Mouse (Mus musculus) heart, embryonic 12.5 days (tissue): ENCODE data around the gene S100a2. TPM values are rescaled to one million over a fixed set of nuclear protein-coding genes. Genes with fewer than 3 reads are reported as not detected.

Experiments used
- ATAC-seq: fragments of 200-750 bp; cut with Nextera tagmentation; 2 replicates; pipeline ENCODE4 v1.8.0; 2017; ENCODE audit warnings: moderate TSS enrichment, moderate library complexity; ENCODE audit not compliant: insufficient number of reproducible peaks, low FRiP score
- H3K27ac ChIP-seq: fragments of 300-500 bp; sonication (generic); 2 replicates; pipeline ENCODE4 v1.5.1; 2016; ENCODE audit warnings: mild to moderate bottlenecking, moderate library complexity; ENCODE audit not compliant: poor library complexity, severe bottlenecking
- H3K27me3 ChIP-seq: fragments of 300-500 bp; sonication (generic); replicated peaks from 2 replicates; pipeline ENCODE4 v1.6.1; 2016; ENCODE audit warnings: mild to moderate bottlenecking, moderate library complexity
- H3K36me3 ChIP-seq: fragments of 300-500 bp; sonication (generic); 2 replicates; pipeline ENCODE4 v1.6.1; 2016; ENCODE audit warnings: mild to moderate bottlenecking, moderate library complexity
- H3K4me1 ChIP-seq: fragments of 300-500 bp; sonication (generic); replicated peaks from 2 replicates; pipeline ENCODE4 v1.6.1; 2016; ENCODE audit warnings: mild to moderate bottlenecking
- H3K4me2 ChIP-seq: fragments of 300-500 bp; sonication (generic); 2 replicates; pipeline ENCODE4 v1.6.1; 2016; ENCODE audit warnings: mild to moderate bottlenecking, moderate library complexity
- H3K4me3 ChIP-seq: fragments of 300-500 bp; sonication (generic); 2 replicates; pipeline ENCODE4 v1.5.1; 2016; ENCODE audit warnings: mild to moderate bottlenecking
- H3K9ac ChIP-seq: fragments of 300-500 bp; sonication (generic); 2 replicates; pipeline ENCODE4 v1.6.1; 2016; ENCODE audit warnings: mild to moderate bottlenecking, moderate library complexity
- H3K9me3 ChIP-seq: fragments of 300-500 bp; sonication (generic); replicated peaks from 2 replicates; pipeline ENCODE4 v1.6.1; 2016; ENCODE audit warnings: mild to moderate bottlenecking, moderate library complexity
- WGBS: fragments of 180-500 bp; shearing (Covaris S2); methylation state at CpG from one replicate; pipeline ENCODE4 v1.1.7; 2016; 5-methylcytosine and 5-hydroxymethylcytosine counted together
- polyA plus RNA-seq: library from polyadenylated mRNA; unstranded; fragments of >200 nt; fragmentation: Nextera tagmentation; extraction: Ambion mirVana; gene quantifications from 2 replicates; pipeline ENCODE4 v1.2.1, GENCODE M21; 2016

The S100a2 gene
- polyA plus RNA-seq, 1 experiment from 2014 or later, result not detected

DNA sequence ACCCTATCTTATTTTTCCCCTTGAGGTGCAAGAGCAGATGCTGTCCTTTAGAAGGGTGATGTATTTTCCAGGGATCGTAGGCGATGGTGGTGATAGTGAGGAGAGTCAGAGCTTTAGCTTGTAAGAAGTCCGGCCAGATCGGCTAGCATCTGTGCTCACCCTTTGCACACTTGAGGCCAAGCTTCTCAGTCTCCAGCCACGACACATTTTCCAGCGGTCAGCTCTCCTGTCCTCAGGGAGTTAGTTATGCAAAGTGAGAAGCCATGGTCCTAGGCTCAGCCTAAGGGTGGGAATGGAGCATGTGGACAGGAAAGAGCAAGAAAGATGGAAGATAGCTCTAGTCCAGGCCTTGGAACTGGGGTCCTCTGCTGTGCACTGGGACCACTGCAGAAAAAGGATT is 6.8 kb downstream of the S100a2 start:
- H3K9me3 ChIP-seq, result peaks cover 8% of the 10 kb centered on the region; the same call in 1 of the 2 replicates
- H3K9ac ChIP-seq, result no peak overlapping the region
- H3K36me3 ChIP-seq, result no peaks in the 10 kb centered on the region
- H3K27ac ChIP-seq, result no peak overlapping the region
- H3K27me3 ChIP-seq, result no peaks in the 10 kb centered on the region
- H3K4me2 ChIP-seq, result no peak overlapping the region
- WGBS, result 89% methylated on average over 6 of the region's 6 CpGs
- peaks cover 9% of the 10 kb centered on the region; the same call in 1 of the 2 replicates for H3K4me1 ChIP-seq
- no peak overlapping the region for H3K4me3 ChIP-seq
- no peak for ATAC-seq

DNA sequence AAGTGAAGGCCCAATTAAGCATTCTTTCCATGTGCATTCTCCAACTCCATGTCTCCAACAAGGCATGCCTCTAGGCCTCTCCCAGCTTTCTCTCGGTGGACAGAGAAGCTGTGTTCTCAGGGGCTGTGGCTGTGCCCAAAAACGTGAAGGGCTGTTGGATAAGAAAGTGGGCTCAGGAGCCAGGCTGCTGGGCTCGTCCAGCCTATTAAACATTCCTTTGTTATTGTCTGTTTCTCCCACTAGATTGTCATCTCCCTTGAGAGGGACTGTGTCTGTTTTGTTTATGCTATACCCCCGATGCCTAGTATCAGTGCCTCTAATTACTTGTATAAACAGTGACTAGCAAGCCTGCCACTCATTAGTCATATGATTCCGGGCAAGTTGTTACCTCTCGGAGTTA is 7.7 kb downstream of the S100a2 start:
- Histone ChIP-seq H3K4me2 (no peak overlapping the region), H3K9me3 (peaks cover 8% of the 10 kb centered on the region; the same call in 1 of the 2 replicates), H3K4me3 (no peak overlapping the region), H3K27ac (no peak overlapping the region), H3K27me3 (no peaks in the 10 kb centered on the region), H3K36me3 (no peaks in the 10 kb centered on the region), H3K4me1 (peaks cover 10% of the 10 kb centered on the region; the same call in 1 of the 2 replicates), H3K9ac (no peak overlapping the region)
- no peak for ATAC-seq
- 36% methylated on average over 6 of the region's 6 CpGs for WGBS

DNA sequence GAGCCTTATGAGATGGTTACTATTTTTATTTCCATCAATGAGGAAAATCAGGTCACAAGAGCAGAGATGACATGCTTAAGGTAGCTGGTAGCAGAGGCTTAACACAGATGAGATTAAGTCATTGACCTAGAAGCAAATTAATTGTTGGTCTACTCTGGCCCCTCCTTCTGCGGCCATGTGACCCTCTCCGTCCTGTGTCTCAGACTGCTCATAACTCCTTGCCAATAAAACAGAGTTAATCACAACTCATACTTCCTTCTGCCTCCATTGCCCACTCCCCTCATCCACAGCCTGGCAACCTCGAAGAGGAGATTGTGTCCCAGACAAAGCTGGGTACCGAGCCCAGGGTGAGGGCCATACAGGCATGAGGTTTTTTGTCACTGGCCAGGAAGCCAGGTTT is 8.2 kb downstream of the S100a2 start:
- H3K36me3 ChIP-seq, result no peaks in the 10 kb centered on the region
- no peak overlapping the region for H3K4me2 ChIP-seq
- peaks cover 12% of the 10 kb centered on the region; the same call in 1 of the 2 replicates for H3K4me1 ChIP-seq
- H3K4me3 ChIP-seq, result no peak overlapping the region
- no peaks in the 10 kb centered on the region for H3K27me3 ChIP-seq
- H3K27ac ChIP-seq, result no peak overlapping the region
- no peak for ATAC-seq
- peaks cover 5% of the 10 kb centered on the region; the same call in 1 of the 2 replicates for H3K9me3 ChIP-seq
- no peak overlapping the region for H3K9ac ChIP-seq
- 77% methylated on average over 4 of the region's 4 CpGs for WGBS

DNA sequence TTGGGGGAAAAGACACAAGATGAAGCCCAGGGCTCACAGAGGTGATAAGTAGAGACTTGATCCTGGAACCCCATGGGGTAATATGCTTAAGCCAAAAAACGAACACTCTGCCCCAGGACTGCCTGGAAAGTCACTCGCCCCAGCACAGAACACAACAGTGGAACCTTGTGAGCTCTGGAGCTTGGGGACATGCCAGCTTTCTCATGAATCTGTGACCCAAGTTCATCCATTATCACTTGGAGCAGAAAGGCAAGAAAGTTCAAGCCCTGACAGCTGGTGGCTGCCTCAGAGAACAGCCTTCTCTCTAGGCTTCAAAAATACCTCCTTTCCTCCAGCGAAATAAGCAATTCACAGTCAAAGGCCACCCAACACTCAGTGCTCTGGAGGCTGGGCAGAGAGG is 9.4 kb downstream of the S100a2 start:
- H3K9ac ChIP-seq, result no peak overlapping the region
- no peak overlapping the region for H3K27ac ChIP-seq
- WGBS, result 67% methylated on average over 3 of the region's 3 CpGs
- H3K4me2 ChIP-seq, result no peak overlapping the region
- H3K4me3 ChIP-seq, result no peak overlapping the region
- H3K4me1 ChIP-seq, result peaks cover 22% of the 10 kb centered on the region
- H3K27me3 ChIP-seq, result no peaks in the 10 kb centered on the region
- no peaks in the 10 kb centered on the region; the same call in 1 of the 2 replicates for H3K9me3 ChIP-seq
- ATAC-seq, result no peak
- H3K36me3 ChIP-seq, result no peaks in the 10 kb centered on the region

DNA sequence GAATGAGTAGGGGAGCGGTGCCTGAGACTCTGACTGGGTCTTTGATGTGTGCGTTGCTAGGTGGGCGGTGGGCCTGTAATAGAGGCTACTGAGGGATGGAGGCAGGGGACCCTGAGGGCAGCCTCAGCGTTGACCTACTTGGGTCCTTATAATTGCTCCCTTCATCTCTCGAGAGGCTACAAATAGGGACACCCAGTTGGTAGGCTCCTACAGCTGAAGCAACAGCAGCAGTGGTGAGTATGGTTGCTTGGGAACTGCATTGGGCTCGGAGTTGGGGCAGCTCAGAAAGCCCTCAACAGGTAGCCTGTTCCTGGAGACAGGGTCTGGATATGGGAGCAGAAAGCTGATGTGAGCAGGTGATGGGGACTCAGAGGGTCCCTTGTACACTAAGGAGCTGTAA is 10.0 kb downstream of the S100a2 start:
- no peaks in the 10 kb centered on the region; the same call in 1 of the 2 replicates for H3K9me3 ChIP-seq
- H3K4me3 ChIP-seq, result no peak overlapping the region
- H3K27ac ChIP-seq, result no peak overlapping the region
- H3K9ac ChIP-seq, result no peak overlapping the region
- H3K27me3 ChIP-seq, result no peaks in the 10 kb centered on the region
- H3K4me1 ChIP-seq, result peaks cover 28% of the 10 kb centered on the region
- WGBS, result 76% methylated on average over 6 of the region's 6 CpGs
- no peak for ATAC-seq
- no peaks in the 10 kb centered on the region for H3K36me3 ChIP-seq
- H3K4me2 ChIP-seq, result no peak overlapping the region

DNA sequence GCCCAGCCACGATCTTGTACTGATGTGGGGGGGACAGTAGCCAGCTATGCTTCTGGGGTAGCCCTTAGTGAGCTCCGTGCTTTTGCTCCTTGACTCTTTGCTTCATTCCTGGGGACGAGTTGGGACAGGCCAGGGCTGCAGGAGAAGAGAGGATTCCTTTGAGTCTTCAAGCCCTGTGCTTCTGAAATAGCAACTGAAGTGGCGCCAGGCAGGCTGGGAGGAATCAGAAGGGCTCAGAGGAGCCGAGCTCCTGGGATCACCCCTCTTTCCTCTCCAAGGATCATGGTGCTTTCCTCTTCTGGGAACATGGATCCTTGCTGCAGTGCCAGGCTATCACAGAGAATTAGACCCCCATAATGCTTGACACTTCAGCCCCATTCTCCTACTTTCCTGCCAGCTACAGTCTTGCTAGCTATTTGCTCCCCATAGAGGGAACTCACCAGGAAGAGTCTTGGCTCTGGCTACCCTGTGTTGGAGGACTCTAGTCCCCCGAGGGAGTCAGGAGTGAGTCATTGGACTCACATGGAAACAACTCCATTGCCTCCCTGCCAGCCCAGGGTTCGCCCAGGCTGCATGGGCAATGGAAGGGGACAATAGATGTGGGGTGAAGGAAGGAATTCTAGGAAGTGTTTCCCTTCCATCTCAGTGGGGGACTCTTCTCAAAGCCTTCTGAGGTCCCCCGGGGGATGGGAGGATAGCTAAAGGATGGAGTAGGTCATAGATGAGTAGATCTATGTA is 10.6 kb downstream of the S100a2 start:
- Histone ChIP-seq H3K9me3 (no peaks in the 10 kb centered on the region; the same call in 1 of the 2 replicates), H3K36me3 (no peaks in the 10 kb centered on the region), H3K9ac (no peak overlapping the region), H3K4me2 (no peak overlapping the region), H3K27me3 (no peaks in the 10 kb centered on the region), H3K27ac (no peak overlapping the region), H3K4me3 (no peak overlapping the region), H3K4me1 (peaks cover 30% of the 10 kb centered on the region)
- WGBS, result 63% methylated on average over 8 of the region's 8 CpGs
- no peak for ATAC-seq

DNA sequence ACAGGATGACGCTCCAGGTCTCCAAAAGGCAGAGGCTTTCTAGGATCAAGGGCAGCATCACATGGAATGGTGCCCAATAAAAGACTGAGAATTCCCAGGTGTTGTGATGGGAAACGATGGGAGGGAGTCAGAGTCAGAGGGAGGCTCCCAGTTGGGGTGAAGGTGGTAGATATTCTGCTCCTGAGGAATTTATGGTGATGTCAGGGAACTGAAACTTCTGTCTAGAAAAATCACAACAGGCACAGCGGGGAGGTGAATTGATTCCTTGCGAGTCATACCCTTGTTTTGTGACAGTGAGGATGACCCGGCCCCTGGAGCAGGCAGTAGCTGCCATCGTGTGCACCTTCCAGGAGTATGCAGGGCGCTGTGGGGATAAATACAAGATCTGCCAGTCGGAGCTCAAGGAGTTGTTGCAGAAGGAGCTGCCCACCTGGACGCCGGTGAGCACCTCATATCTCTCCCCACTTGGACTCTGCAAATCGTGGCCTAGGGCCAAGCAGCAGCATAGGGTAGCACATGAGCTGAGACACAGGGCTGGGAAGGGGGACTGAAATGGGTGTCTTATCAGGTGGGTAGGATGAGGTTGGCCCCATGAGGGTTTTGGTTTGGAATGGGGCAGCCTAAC is 11.6 kb downstream of the S100a2 start, which contains the start of gene Gm42674:
TSS of gene Gm42674 (plus strand) at position 419 of the 625 bp plus-strand sequence.
- Histone ChIP-seq H3K27me3 (no peaks in the 10 kb centered on the region), H3K36me3 (no peaks in the 10 kb centered on the region), H3K4me2 (no peak within 1 kb of the TSS), H3K4me1 (peaks cover 30% of the 10 kb centered on the region), H3K9ac (no peak within 1 kb of the TSS), H3K27ac (no peak within 1 kb of the TSS), H3K4me3 (no peak within 1 kb of the TSS), H3K9me3 (no peaks in the 10 kb centered on the region; the same call in 1 of the 2 replicates)
- 69% methylated on average over 11 of the region's 11 CpGs for WGBS
- ATAC-seq, result no peak

DNA sequence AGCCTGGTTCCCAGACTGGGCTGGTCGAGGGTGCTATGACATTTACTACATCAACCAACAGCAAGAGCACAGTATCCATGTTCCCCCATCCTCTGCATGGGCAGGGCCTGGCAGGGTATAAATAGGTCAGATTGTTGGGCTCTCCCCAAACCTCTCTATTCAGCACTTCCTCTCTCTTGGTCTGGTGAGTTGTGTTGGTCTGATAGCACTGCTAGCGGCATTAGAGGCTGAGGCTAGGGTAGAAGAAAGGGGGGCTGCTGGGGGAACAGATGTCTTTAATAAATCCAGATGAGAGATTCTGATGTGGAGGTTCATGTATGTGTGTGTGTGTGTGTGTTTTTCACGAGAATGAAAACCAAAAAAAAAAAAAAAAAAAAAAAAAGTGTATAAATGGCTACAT is 13.6 kb downstream of the S100a2 start, which contains the start of gene S100a4:
TSS of gene S100a4 (plus strand) at position 149 of the 400 bp plus-strand sequence.
- ATAC-seq, result peak; percentile 22; the same call in 1 of the 2 replicates
- H3K27me3 ChIP-seq, result no peaks in the 10 kb centered on the region
- H3K9ac ChIP-seq, result no peak within 1 kb of the TSS
- H3K9me3 ChIP-seq, result no peaks in the 10 kb centered on the region; the same call in 1 of the 2 replicates
- H3K4me3 ChIP-seq, result no peak within 1 kb of the TSS
- no peaks in the 10 kb centered on the region for H3K36me3 ChIP-seq
- H3K27ac ChIP-seq, result peak within 1 kb of the TSS; percentile 17; the same call in 1 of the 2 replicates
- H3K4me1 ChIP-seq, result peaks cover 27% of the 10 kb centered on the region
- 40% methylated on average over 3 of the region's 3 CpGs for WGBS
- no peak within 1 kb of the TSS for H3K4me2 ChIP-seq

DNA sequence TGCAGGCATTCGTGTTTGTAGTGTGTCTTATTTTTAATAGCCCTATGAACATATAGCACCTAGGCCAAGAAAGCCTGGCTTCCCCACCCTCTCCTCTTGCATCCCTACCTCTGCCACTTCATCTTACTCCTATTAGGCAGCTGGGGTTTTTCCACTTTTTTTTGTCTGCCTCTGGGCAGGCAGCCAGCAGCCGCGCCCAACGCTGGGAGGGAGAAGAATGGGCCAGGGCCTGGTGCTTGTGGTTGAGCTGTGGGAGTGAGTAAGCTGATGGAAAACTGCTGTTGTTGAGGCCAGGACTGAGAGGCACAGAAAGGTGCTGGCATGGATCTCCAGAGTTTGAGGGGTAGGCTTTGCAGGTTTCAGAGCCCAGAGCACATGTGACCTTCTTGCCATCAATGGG is 14.4 kb downstream of the S100a2 start:
- no peaks in the 10 kb centered on the region for H3K9me3 ChIP-seq
- WGBS, result 54% methylated on average over 4 of the region's 4 CpGs
- H3K36me3 ChIP-seq, result no peaks in the 10 kb centered on the region
- no peak overlapping the region for H3K4me2 ChIP-seq
- H3K4me3 ChIP-seq, result no peak overlapping the region
- H3K4me1 ChIP-seq, result peaks cover 27% of the 10 kb centered on the region
- H3K9ac ChIP-seq, result no peak overlapping the region
- H3K27me3 ChIP-seq, result no peaks in the 10 kb centered on the region
- peak; percentile 71 for ATAC-seq
- peak overlapping the region; percentile 17; the same call in 1 of the 2 replicates for H3K27ac ChIP-seq

DNA sequence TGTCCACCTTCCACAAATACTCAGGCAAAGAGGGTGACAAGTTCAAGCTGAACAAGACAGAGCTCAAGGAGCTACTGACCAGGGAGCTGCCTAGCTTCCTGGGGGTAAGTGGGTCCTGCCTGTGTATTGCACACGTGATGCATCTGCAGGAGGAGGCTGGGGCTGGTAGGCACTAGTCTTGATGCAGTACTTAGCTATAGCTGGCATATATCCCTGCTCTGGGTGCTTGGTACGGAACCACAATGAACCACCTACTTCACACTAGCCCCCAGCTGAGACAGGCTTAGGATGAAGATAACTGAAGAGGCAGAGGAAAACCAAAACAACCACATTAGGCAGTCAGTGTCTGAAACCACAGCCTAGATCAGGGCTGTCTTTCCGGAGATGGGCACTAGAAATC is 15.0 kb downstream of the S100a2 start:
- 76% methylated on average over 3 of the region's 3 CpGs for WGBS
- H3K27ac ChIP-seq, result no peak overlapping the region
- no peak for ATAC-seq

DNA sequence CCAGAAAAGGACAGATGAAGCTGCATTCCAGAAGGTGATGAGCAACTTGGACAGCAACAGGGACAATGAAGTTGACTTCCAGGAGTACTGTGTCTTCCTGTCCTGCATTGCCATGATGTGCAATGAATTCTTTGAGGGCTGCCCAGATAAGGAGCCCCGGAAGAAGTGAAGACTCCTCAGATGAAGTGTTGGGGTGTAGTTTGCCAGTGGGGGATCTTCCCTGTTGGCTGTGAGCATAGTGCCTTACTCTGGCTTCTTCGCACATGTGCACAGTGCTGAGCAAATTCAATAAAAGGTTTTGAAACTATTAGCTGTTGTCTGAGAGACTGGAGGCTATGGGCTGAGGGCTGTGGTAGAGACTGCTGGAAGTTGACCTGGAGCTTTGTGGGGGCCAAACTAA is 15.7 kb downstream of the S100a2 start:
- Histone ChIP-seq H3K9me3 (no peaks in the 10 kb centered on the region), H3K9ac (no peak overlapping the region), H3K4me1 (peaks cover 27% of the 10 kb centered on the region), H3K27me3 (no peaks in the 10 kb centered on the region), H3K4me2 (no peak overlapping the region), H3K27ac (no peak overlapping the region), H3K4me3 (no peak overlapping the region), H3K36me3 (no peaks in the 10 kb centered on the region)
- WGBS, result 65% methylated on average over 2 of the region's 2 CpGs
- ATAC-seq, result no peak

More for the DNA sequence above, 15.0 kb downstream of the S100a2 start:
- Histone ChIP-seq H3K27me3 (no peaks in the 10 kb centered on the region), H3K4me1 (peaks cover 27% of the 10 kb centered on the region), H3K36me3 (no peaks in the 10 kb centered on the region), H3K9me3 (no peaks in the 10 kb centered on the region), H3K4me2 (no peak overlapping the region), H3K4me3 (no peak overlapping the region), H3K9ac (no peak overlapping the region)
